Mouse (Mus musculus): Measurements from ENCODE around the gene Adgrb3.

DNA sequence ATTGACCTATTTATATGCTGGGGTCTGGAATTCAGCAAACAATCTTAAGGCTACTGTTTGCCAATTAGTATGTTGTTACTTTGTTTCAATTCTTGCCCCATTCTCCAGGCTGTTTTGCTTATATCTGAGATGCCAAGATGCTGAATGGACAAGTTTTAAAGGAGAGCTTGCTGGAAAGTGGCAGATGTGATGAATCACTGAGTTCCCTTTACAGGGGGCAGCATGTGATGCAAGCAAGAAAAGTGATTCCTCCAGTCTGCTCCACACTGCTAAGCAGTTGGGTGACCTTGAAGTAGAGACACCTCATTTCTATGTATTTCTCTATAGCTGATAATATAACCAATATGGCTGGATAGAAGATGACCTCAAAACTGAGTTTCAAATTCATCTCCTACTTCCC is 512.4 kb downstream of the Adgrb3 start:
- no peak for TF ChIP-seq CTCF (IDR thresholded peaks at IDR 0.05; ENCODE audit: low read depth)
- no peak for TF ChIP-seq EP300 (IDR thresholded peaks at IDR 0.05; ENCODE audit: low read depth)

Data from heart, postnatal 0 days (tissue).